16 mouse cellular contexts compared by ENCODE assay signal in the genomic region with DNA sequence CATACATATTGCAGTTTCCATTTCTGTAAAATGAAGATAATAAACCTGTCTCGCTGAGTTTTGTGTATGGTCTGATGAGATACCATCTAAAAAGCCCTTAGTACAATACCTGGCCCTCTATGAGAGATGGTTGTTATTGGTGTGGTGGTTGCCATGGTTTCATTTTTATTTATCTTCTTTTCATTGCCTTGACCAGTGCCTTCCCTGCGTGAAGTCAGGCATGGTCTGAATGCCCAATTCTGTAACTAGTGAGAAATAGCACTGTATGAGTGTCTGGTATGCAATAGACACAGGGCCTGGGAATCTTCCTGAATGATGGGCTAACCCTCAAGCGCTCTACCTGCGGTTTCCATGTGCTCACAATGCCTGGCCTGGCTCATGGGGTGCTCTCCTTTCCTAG.
"Had no signal": no experiment of that assay in that cellular context is flagged by ENCODE, and none has a peak within 500 bp of the region (broad histone marks: within the 10 kb centered on the region; RNA-seq: fewer than 3 reads in every experiment).

No protein-coding gene starts in this region.

- ATAC-seq: liver, embryonic 12.5 days had no signal

- H3K4me3 ChIP-seq: layer of hippocampus, adult 2 months; limb, embryonic 10.5 days; limb, embryonic 13.5 days; liver, embryonic 12.5 days; liver, embryonic 15.5 days; lung, embryonic 15.5 days had no signal

- H3K4me2 ChIP-seq: limb, embryonic 13.5 days; liver, embryonic 12.5 days; liver, embryonic 15.5 days; lung, embryonic 15.5 days had no signal

- H3K27me3 ChIP-seq: limb, embryonic 13.5 days; liver, embryonic 12.5 days; liver, embryonic 15.5 days; lung, embryonic 15.5 days had no signal

- H3K27ac ChIP-seq: kidney, postnatal 0 days; layer of hippocampus, adult 2 months; limb, embryonic 10.5 days; limb, embryonic 13.5 days; liver, embryonic 12.5 days; liver, embryonic 15.5 days; lung, embryonic 15.5 days had no signal

- H3K36me3 ChIP-seq: liver, embryonic 15.5 days had no signal

- H3K4me1 ChIP-seq: limb, embryonic 10.5 days; limb, embryonic 13.5 days; liver, embryonic 12.5 days had no signal

- DNase-seq: kidney, adult 2 months; kidney, postnatal 25 days; layer of hippocampus, adult 9-11 months; liver; lung, adult 18-20 months; lung, postnatal 10 days; lung, postnatal 4 days; thymus, adult 18-20 months; thymus, postnatal 36 days had no signal

- H3K9me3 ChIP-seq: limb, embryonic 10.5 days; limb, embryonic 13.5 days; liver, embryonic 12.5 days; liver, embryonic 15.5 days; lung, embryonic 15.5 days had no signal

- H3K9ac ChIP-seq: limb, embryonic 13.5 days; liver, embryonic 12.5 days; liver, embryonic 15.5 days; lung, embryonic 15.5 days had no signal
